Comparison of ENCODE assay signal across 8 mouse cellular contexts in genomic region chr11:117312028-117312901, GRCm38 (mm10).
A peak's percentile ranks its signal among the peaks of the same experiment; 100 is the strongest.
DNase-seq lines count a peak whose midpoint lies in the region; ATAC-seq and TF ChIP-seq lines count a peak whose summit lies in the region.

No protein-coding gene starts in this region.

- H3K9me3 ChIP-seq in hindbrain, embryonic 13.5 days, result no peaks in the 10 kb centered on the region
- H3K9me3 ChIP-seq in limb, embryonic 15.5 days, result no peaks in the 10 kb centered on the region
- H3K9me3 ChIP-seq in neural tube, embryonic 14.5 days (ENCODE audit: control insufficient read depth, low read length), result no peaks in the 10 kb centered on the region

- no peaks in the 10 kb centered on the region for H3K36me3 ChIP-seq in thymus, adult 2 months (ENCODE audit: control insufficient read depth, insufficient read depth, low read length)
- H3K36me3 ChIP-seq in hindbrain, embryonic 13.5 days, result no peaks in the 10 kb centered on the region
- 0 out of 2 replicates have a peak, but pooled peaks cover 2% of the 10 kb centered on the region for H3K36me3 ChIP-seq in limb, embryonic 15.5 days
- H3K36me3 ChIP-seq in neural tube, embryonic 14.5 days (ENCODE audit: control insufficient read depth, insufficient read depth, low read length), result no peaks in the 10 kb centered on the region

- no peak for TF ChIP-seq POLR2A in thymus, adult 2 months (IDR thresholded peaks at IDR 0.05; ENCODE audit: control insufficient read depth, extremely low read depth, insufficient read depth, low read length, poor library complexity)

- ATAC-seq in hindbrain, embryonic 13.5 days (ENCODE audit: low FRiP score), result no peak
- ATAC-seq in limb, embryonic 15.5 days (ENCODE audit: insufficient number of reproducible peaks, low FRiP score, low TSS enrichment, low read depth), result no peak
- ATAC-seq in neural tube, embryonic 14.5 days (ENCODE audit: low read depth), result no peak; the same call in 1 of the 2 replicates
- ATAC-seq in frontal cortex, adult (ENCODE audit: low TSS enrichment), result no peak

- peaks cover 90% of the 10 kb centered on the region for H3K4me1 ChIP-seq in thymus, adult 2 months (replicated peaks; ENCODE audit: control insufficient read depth, insufficient read depth, low read length)
- H3K4me1 ChIP-seq in hindbrain, embryonic 13.5 days (replicated peaks), result peaks cover 91% of the 10 kb centered on the region
- peaks cover 96% of the 10 kb centered on the region for H3K4me1 ChIP-seq in limb, embryonic 15.5 days
- H3K4me1 ChIP-seq in neural tube, embryonic 14.5 days (ENCODE audit: control insufficient read depth, insufficient read depth, low read length), result peaks cover 39% of the 10 kb centered on the region

- peak overlapping the region; percentile 84 for H3K27ac ChIP-seq in thymus, adult 2 months (ENCODE audit: control insufficient read depth, insufficient read depth, low read length)
- H3K27ac ChIP-seq in gastrocnemius, adult 2 months, result peak overlapping the region; percentile 82
- H3K27ac ChIP-seq in hindbrain, embryonic 13.5 days, result peak overlapping the region; percentile 45
- H3K27ac ChIP-seq in limb, embryonic 15.5 days, result peak overlapping the region; percentile 78
- peak overlapping the region; percentile 36; the same call in 1 of the 2 replicates for H3K27ac ChIP-seq in neural tube, embryonic 14.5 days (ENCODE audit: low read depth, low read length)

- H3K9ac ChIP-seq in hindbrain, embryonic 13.5 days, result 0 out of 2 replicates have a peak overlapping the region, but pooled peaks have one; percentile 14
- no peak overlapping the region for H3K9ac ChIP-seq in limb, embryonic 15.5 days
- H3K9ac ChIP-seq in neural tube, embryonic 14.5 days (replicated peaks; ENCODE audit: low read depth, low read length), result no peak overlapping the region

- no peak overlapping the region for H3K4me2 ChIP-seq in hindbrain, embryonic 13.5 days
- H3K4me2 ChIP-seq in limb, embryonic 15.5 days, result no peak overlapping the region
- H3K4me2 ChIP-seq in neural tube, embryonic 14.5 days (ENCODE audit: low read depth, low read length), result no peak overlapping the region

- no peak for DNase-seq in thymus, adult 2 months
- DNase-seq in thymus, adult 18-20 months, result no peak
- peak; percentile 88 for DNase-seq in gastrocnemius, adult 2 months
- DNase-seq in c-Kit-positive CD71-positive TER-119-positive erythroid progenitor cells, embryonic 14.5 days (ENCODE audit: low spot score), result no peak

- no peak for TF ChIP-seq CTCF in thymus, adult 2 months (IDR thresholded peaks at IDR 0.05; ENCODE audit: borderline replicate concordance, control insufficient read depth, extremely low read depth, insufficient read depth, low read length, poor library complexity)
- TF ChIP-seq CTCF in gastrocnemius, adult 2 months (IDR thresholded peaks at IDR 0.05), result no peak

- WGBS in thymus, adult 2 months, result 85% methylated on average over 23 of the region's 23 CpGs
- 69% methylated on average over 23 of the region's 23 CpGs for WGBS in hindbrain, embryonic 13.5 days
- 51% methylated on average over 23 of the region's 23 CpGs for WGBS in limb, embryonic 15.5 days
- WGBS in neural tube, embryonic 14.5 days, result 69% methylated on average over 23 of the region's 23 CpGs

- H3K4me3 ChIP-seq in thymus, adult 2 months (ENCODE audit: control insufficient read depth, insufficient read depth, low read length), result no peak overlapping the region
- H3K4me3 ChIP-seq in gastrocnemius, adult 2 months, result peak overlapping the region; percentile 54
- H3K4me3 ChIP-seq in hindbrain, embryonic 13.5 days, result no peak overlapping the region
- no peak overlapping the region for H3K4me3 ChIP-seq in limb, embryonic 15.5 days
- no peak overlapping the region for H3K4me3 ChIP-seq in neural tube, embryonic 14.5 days (ENCODE audit: low read depth, low read length)

- intact Hi-C loops in gastrocnemius, adult 2 months (cut with DNase I), result loop anchor here (2.0 kb wide), 2 partner anchors 47 to 75 kb away; no protein-coding TSS in a partner anchor

- no peaks in the 10 kb centered on the region for H3K27me3 ChIP-seq in thymus, adult 2 months (ENCODE audit: control insufficient read depth, insufficient read depth, low read length)
- no peaks in the 10 kb centered on the region for H3K27me3 ChIP-seq in hindbrain, embryonic 13.5 days
- no peaks in the 10 kb centered on the region for H3K27me3 ChIP-seq in limb, embryonic 15.5 days
- H3K27me3 ChIP-seq in neural tube, embryonic 14.5 days (ENCODE audit: control insufficient read depth, insufficient read depth, low read length), result no peaks in the 10 kb centered on the region
